ENCODE assay signal across 12 mouse cellular contexts in genomic region chr8:49030255-49030654, GRCm38 (mm10).
"Had no signal": no experiment of that assay in that cellular context is flagged by ENCODE, and none has a peak within 500 bp of the region (broad histone marks: within the 10 kb centered on the region; RNA-seq: fewer than 3 reads in every experiment).

No protein-coding gene starts in this region.

- H3K4me2 ChIP-seq: lung, embryonic 14.5 days; midbrain, embryonic 12.5 days; neural tube, embryonic 12.5 days; stomach, embryonic 15.5 days had no signal

- H3K4me1 ChIP-seq: neural tube, embryonic 12.5 days; stomach, embryonic 15.5 days had no signal

- DNase-seq: lung, adult 18-20 months; lung, embryonic 14.5 days; lung, postnatal 10 days; lung, postnatal 4 days; right cerebral cortex, postnatal 14 days; thymus, adult 2 months; thymus, postnatal 25 days; thymus, postnatal 4 days had no signal

- H3K27ac ChIP-seq: midbrain, embryonic 12.5 days; neural tube, embryonic 12.5 days; stomach, embryonic 15.5 days; stomach, postnatal 0 days had no signal

- H3K9ac ChIP-seq: lung, embryonic 14.5 days; midbrain, embryonic 12.5 days; neural tube, embryonic 12.5 days; stomach, embryonic 15.5 days had no signal

- H3K36me3 ChIP-seq: midbrain, embryonic 12.5 days; neural tube, embryonic 12.5 days; stomach, embryonic 15.5 days had no signal

- H3K9me3 ChIP-seq: midbrain, embryonic 12.5 days; neural tube, embryonic 12.5 days; stomach, embryonic 15.5 days had no signal

- H3K4me3 ChIP-seq: midbrain, embryonic 12.5 days; neural tube, embryonic 12.5 days; stomach, embryonic 15.5 days had no signal

- H3K27me3 ChIP-seq: midbrain, embryonic 12.5 days; neural tube, embryonic 12.5 days; stomach, embryonic 15.5 days had no signal
